Mouse (Mus musculus) forebrain, embryonic 15.5 days (tissue): Measurements from ENCODE around the gene Pi16. TPM values are rescaled to one million over a fixed set of nuclear protein-coding genes. Genes with fewer than 3 reads are reported as not detected.

ENCODE experiments used
- ATAC-seq: fragments of 200-750 bp; cut with Nextera tagmentation; replicated peaks from 2 replicates; pipeline ENCODE4 v1.8.0; 2017; ENCODE audit warnings: mild to moderate bottlenecking, moderate TSS enrichment, moderate library complexity
- H3K27ac ChIP-seq: fragments of 300-500 bp; sonication (generic); replicated peaks from 2 replicates; pipeline ENCODE4 v1.5.1; 2015; ENCODE audit warnings: mild to moderate bottlenecking, inconsistent platforms
- H3K27me3 ChIP-seq: fragments of 300-500 bp; sonication (generic); 2 replicates; pipeline ENCODE4 v1.6.1; 2015; ENCODE audit warnings: inconsistent platforms
- H3K36me3 ChIP-seq: fragments of 300-500 bp; sonication (generic); 2 replicates; pipeline ENCODE4 v1.6.1; 2015; ENCODE audit warnings: mild to moderate bottlenecking, inconsistent platforms
- H3K4me1 ChIP-seq: fragments of 300-500 bp; sonication (generic); 2 replicates; pipeline ENCODE4 v1.6.1; 2015; ENCODE audit warnings: inconsistent platforms
- H3K4me2 ChIP-seq: fragments of 300-500 bp; sonication (generic); replicated peaks from 2 replicates; pipeline ENCODE4 v1.6.1; 2015; ENCODE audit warnings: mild to moderate bottlenecking, inconsistent platforms
- H3K4me3 ChIP-seq: fragments of 300-500 bp; sonication (generic); 2 replicates; pipeline ENCODE4 v1.5.1; 2015; ENCODE audit warnings: mild to moderate bottlenecking, inconsistent platforms
- H3K9ac ChIP-seq: fragments of 300-500 bp; sonication (generic); replicated peaks from 2 replicates; pipeline ENCODE4 v1.6.1; 2015; ENCODE audit warnings: mild to moderate bottlenecking, inconsistent platforms
- H3K9me3 ChIP-seq: fragments of 300-500 bp; sonication (generic); 2 replicates; pipeline ENCODE4 v1.6.1; 2016; ENCODE audit warnings: inconsistent platforms
- WGBS: fragments of 180-500 bp; shearing (Covaris S2); methylation state at CpG from one replicate; pipeline ENCODE4 v1.1.7; 2015; ENCODE audit warnings: mixed read lengths; 5-methylcytosine and 5-hydroxymethylcytosine counted together
- polyA plus RNA-seq: library from polyadenylated mRNA; unstranded; fragments of >200 nt; fragmentation: Nextera tagmentation; extraction: Ambion mirVana; gene quantifications from 2 replicates; pipeline ENCODE4 v1.2.1, GENCODE M21; 2015

Pi16 gene
- polyA plus RNA-seq, 1 experiment from 2014 or later = 1.8 TPM

GRCm38 (mm10) chr17:29322603-29322962 is 5.1 kb downstream of the Pi16 start:
- H3K4me3 ChIP-seq = no peak overlapping the region
- H3K9me3 ChIP-seq = no peaks in the 10 kb centered on the region
- WGBS = 28% methylated on average over 18 of the region's 18 CpGs
- H3K27me3 ChIP-seq = peaks cover 20% of the 10 kb centered on the region; the same call in 1 of the 2 replicates
- no peak overlapping the region for H3K9ac ChIP-seq
- no peak overlapping the region for H3K4me2 ChIP-seq
- no peaks in the 10 kb centered on the region for H3K36me3 ChIP-seq
- H3K4me1 ChIP-seq = peaks cover 24% of the 10 kb centered on the region
- ATAC-seq = no peak
- H3K27ac ChIP-seq = no peak overlapping the region

GRCm38 (mm10) chr17:29323625-29324024 is 6.1 kb downstream of the Pi16 start:
- Histone ChIP-seq H3K27me3 (peaks cover 20% of the 10 kb centered on the region; the same call in 1 of the 2 replicates), H3K27ac (no peak overlapping the region), H3K9me3 (no peaks in the 10 kb centered on the region), H3K4me2 (no peak overlapping the region), H3K9ac (no peak overlapping the region), H3K36me3 (no peaks in the 10 kb centered on the region), H3K4me3 (no peak overlapping the region), H3K4me1 (peaks cover 28% of the 10 kb centered on the region)
- no peak for ATAC-seq
- WGBS = 89% methylated on average over 3 of the region's 3 CpGs

- no peak overlapping the region for H3K4me3 ChIP-seq
- WGBS = 49% methylated on average over 13 of the region's 13 CpGs
- peak overlapping the region; percentile 49; the same call in 1 of the 2 replicates for H3K4me2 ChIP-seq
- peaks cover 18% of the 10 kb centered on the region; the same call in 1 of the 2 replicates for H3K27me3 ChIP-seq
- ATAC-seq = no peak
- H3K27ac ChIP-seq = no peak overlapping the region
- H3K9ac ChIP-seq = no peak overlapping the region; the same call in 1 of the 2 replicates
- H3K4me1 ChIP-seq = peaks cover 28% of the 10 kb centered on the region
- H3K36me3 ChIP-seq = no peaks in the 10 kb centered on the region
- no peaks in the 10 kb centered on the region for H3K9me3 ChIP-seq
These were observed 8.4 kb downstream of the Pi16 start for GRCm38 (mm10) chr17:29325831-29326230.

- H3K4me1 ChIP-seq = peaks cover 36% of the 10 kb centered on the region
- WGBS = 9% methylated on average over 52 of the region's 52 CpGs
- peak overlapping the region; percentile 68 for H3K27ac ChIP-seq
- H3K9me3 ChIP-seq = no peaks in the 10 kb centered on the region
- H3K36me3 ChIP-seq = peaks cover 6% of the 10 kb centered on the region
- peak overlapping the region; percentile 49 for H3K4me2 ChIP-seq
- peak; percentile 45; the same call in 1 of the 2 replicates for ATAC-seq
- peak overlapping the region; percentile 32 for H3K9ac ChIP-seq
- H3K4me3 ChIP-seq = peak overlapping the region; percentile 30
- H3K27me3 ChIP-seq = peaks cover 9% of the 10 kb centered on the region; the same call in 1 of the 2 replicates
These were observed 9.3 kb downstream of the Pi16 start for GRCm38 (mm10) chr17:29326531-29327529.

GRCm38 (mm10) chr17:29327691-29328090 is 10.2 kb downstream of the Pi16 start:
- ATAC-seq = no peak
- peaks cover 14% of the 10 kb centered on the region for H3K36me3 ChIP-seq
- H3K9ac ChIP-seq = 0 out of 2 replicates have a peak overlapping the region, but pooled peaks have one; percentile 32
- peaks cover under 1% of the 10 kb centered on the region; the same call in 1 of the 2 replicates for H3K27me3 ChIP-seq
- no peaks in the 10 kb centered on the region for H3K9me3 ChIP-seq
- peaks cover 30% of the 10 kb centered on the region for H3K4me1 ChIP-seq
- WGBS = 76% methylated on average over 9 of the region's 9 CpGs
- no peak overlapping the region for H3K27ac ChIP-seq
- H3K4me3 ChIP-seq = no peak overlapping the region
- 0 out of 2 replicates have a peak overlapping the region, but pooled peaks have one; percentile 49 for H3K4me2 ChIP-seq

GRCm38 (mm10) chr17:29330221-29330620 is 12.7 kb downstream of the Pi16 start:
- Histone ChIP-seq H3K4me3 (no peak overlapping the region), H3K4me2 (no peak overlapping the region), H3K9ac (no peak overlapping the region), H3K36me3 (peaks cover 34% of the 10 kb centered on the region), H3K27ac (peak overlapping the region; percentile 78), H3K9me3 (no peaks in the 10 kb centered on the region), H3K4me1 (peaks cover 30% of the 10 kb centered on the region), H3K27me3 (no peaks in the 10 kb centered on the region)
- WGBS = 85% methylated on average over 3 of the region's 3 CpGs
- ATAC-seq = no peak

- peak overlapping the region; percentile 78 for H3K27ac ChIP-seq
- no peak for ATAC-seq
- H3K9ac ChIP-seq = no peak overlapping the region
- 17% methylated on average over 5 of the region's 5 CpGs for WGBS
- no peak overlapping the region for H3K4me3 ChIP-seq
- peaks cover 40% of the 10 kb centered on the region for H3K36me3 ChIP-seq
- peaks cover 29% of the 10 kb centered on the region for H3K4me1 ChIP-seq
- H3K4me2 ChIP-seq = no peak overlapping the region
- H3K9me3 ChIP-seq = no peaks in the 10 kb centered on the region
- no peaks in the 10 kb centered on the region for H3K27me3 ChIP-seq
These were observed 13.4 kb downstream of the Pi16 start for GRCm38 (mm10) chr17:29330671-29331410.

- H3K27ac ChIP-seq = no peak overlapping the region; the same call in 1 of the 2 replicates
These were observed 14.8 kb downstream of the Pi16 start for GRCm38 (mm10) chr17:29332186-29332685.

GRCm38 (mm10) chr17:29336266-29336990 is 18.9 kb downstream of the Pi16 start:
- no peak for ATAC-seq
- no peaks in the 10 kb centered on the region for H3K27me3 ChIP-seq
- no peak overlapping the region for H3K27ac ChIP-seq
- H3K9me3 ChIP-seq = no peaks in the 10 kb centered on the region
- H3K4me3 ChIP-seq = no peak overlapping the region
- no peak overlapping the region for H3K4me2 ChIP-seq
- H3K36me3 ChIP-seq = peaks cover 77% of the 10 kb centered on the region
- peaks cover 37% of the 10 kb centered on the region for H3K4me1 ChIP-seq
- 93% methylated on average over 19 of the region's 19 CpGs for WGBS
- no peak overlapping the region for H3K9ac ChIP-seq

More at GRCm38 (mm10) chr17:29332186-29332685, 14.8 kb downstream of the Pi16 start:
- no peak overlapping the region for H3K4me2 ChIP-seq
- no peak overlapping the region for H3K9ac ChIP-seq
- WGBS = 88% methylated on average over 4 of the region's 4 CpGs
- peaks cover 15% of the 10 kb centered on the region for H3K4me1 ChIP-seq
- H3K9me3 ChIP-seq = no peaks in the 10 kb centered on the region
- H3K4me3 ChIP-seq = no peak overlapping the region
- H3K27me3 ChIP-seq = no peaks in the 10 kb centered on the region
- no peak for ATAC-seq
- H3K36me3 ChIP-seq = peaks cover 54% of the 10 kb centered on the region

- Histone ChIP-seq H3K4me1 (peaks cover 47% of the 10 kb centered on the region), H3K9ac (no peak overlapping the region), H3K4me2 (no peak overlapping the region), H3K36me3 (peaks cover 69% of the 10 kb centered on the region), H3K4me3 (no peak overlapping the region), H3K27me3 (no peaks in the 10 kb centered on the region), H3K27ac (peak overlapping the region; percentile 72), H3K9me3 (no peaks in the 10 kb centered on the region)
- 59% methylated on average over 9 of the region's 9 CpGs for WGBS
- peak; percentile 70 for ATAC-seq
These were observed 20.7 kb downstream of the Pi16 start for GRCm38 (mm10) chr17:29337979-29338823.
